Comparison of ENCODE assay signal across 7 mouse cellular contexts in the genomic region with DNA sequence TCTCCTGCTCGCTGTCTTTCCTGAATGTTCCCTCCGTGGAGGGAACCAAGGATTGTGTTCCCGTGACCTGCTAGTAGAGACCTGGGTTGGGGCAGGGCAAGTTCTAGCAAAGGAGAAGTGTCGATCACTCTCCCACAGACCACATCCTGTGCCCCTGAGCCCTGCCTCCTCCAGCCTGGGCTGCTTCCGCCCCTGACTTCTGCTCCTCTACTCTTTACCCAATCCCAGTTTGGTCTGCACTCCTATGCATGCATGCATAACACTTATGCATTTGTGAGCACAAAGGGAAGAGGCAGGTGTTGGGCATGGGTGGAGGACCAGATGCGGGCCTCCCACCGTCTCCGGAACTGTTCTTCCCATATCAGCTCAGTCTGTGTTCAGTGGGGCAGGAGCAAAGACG. TPM values are rescaled to one million over a fixed set of nuclear protein-coding genes. Genes with fewer than 3 reads are reported as not detected.
A peak's percentile ranks its signal among the peaks of the same experiment; 100 is the strongest.
DNase-seq lines count a peak whose midpoint lies in the region; ATAC-seq and TF ChIP-seq lines count a peak whose summit lies in the region.

No protein-coding gene starts in this region.

- H3K27me3 ChIP-seq in ES-Bruce4 (ENCODE audit: control insufficient read depth, insufficient read depth, low read length, poor library complexity, severe bottlenecking), result no peaks in the 10 kb centered on the region
- no peaks in the 10 kb centered on the region for H3K27me3 ChIP-seq in limb, embryonic 14.5 days (ENCODE audit: control insufficient read depth, insufficient read depth, low read length)
- no peaks in the 10 kb centered on the region for H3K27me3 ChIP-seq in midbrain, embryonic 14.5 days (ENCODE audit: control insufficient read depth, insufficient read depth, low read length)
- H3K27me3 ChIP-seq in thymus, adult 2 months (ENCODE audit: control insufficient read depth, insufficient read depth, low read length), result no peaks in the 10 kb centered on the region

- peak; percentile 95 for TF ChIP-seq EP300 in ES-Bruce4 (IDR thresholded peaks at IDR 0.05; ENCODE audit: insufficient read depth, low read depth, low read length)

- H3K4me1 ChIP-seq in ES-Bruce4 (ENCODE audit: control insufficient read depth, insufficient read depth, low read length), result no peaks in the 10 kb centered on the region
- H3K4me1 ChIP-seq in brown adipose tissue, adult 24 weeks (ENCODE audit: control insufficient read depth, insufficient read depth, insufficient read length, low read length), result peaks cover 16% of the 10 kb centered on the region
- peaks cover 16% of the 10 kb centered on the region for H3K4me1 ChIP-seq in limb, embryonic 14.5 days (ENCODE audit: control insufficient read depth, insufficient read depth, low read length)
- peaks cover 25% of the 10 kb centered on the region for H3K4me1 ChIP-seq in midbrain, embryonic 14.5 days (ENCODE audit: control insufficient read depth, insufficient read depth, low read length)
- peaks cover 23% of the 10 kb centered on the region for H3K4me1 ChIP-seq in thymus, adult 2 months (replicated peaks; ENCODE audit: control insufficient read depth, insufficient read depth, low read length)

- peak; percentile 42 to 58 for DNase-seq in heart, postnatal 36 days
- DNase-seq in limb, embryonic 14.5 days (ENCODE audit: low spot score), result no peak
- DNase-seq in midbrain, embryonic 14.5 days, result no peak
- DNase-seq in thymus, adult 2 months, result peak; percentile 90
- no peak for DNase-seq in ovary, postnatal 14 days (ENCODE audit: low spot score)

- peak overlapping the region; percentile 77; the same call in 1 of the 2 replicates for H3K4me2 ChIP-seq in limb, embryonic 14.5 days (replicated peaks; ENCODE audit: low read depth, low read length, severe bottlenecking)
- peak overlapping the region; percentile 92 for H3K4me2 ChIP-seq in midbrain, embryonic 14.5 days (ENCODE audit: low read length)

- ATAC-seq in limb, embryonic 14.5 days (ENCODE audit: low FRiP score, low read depth), result no peak
- ATAC-seq in midbrain, embryonic 14.5 days (ENCODE audit: low FRiP score, low TSS enrichment), result no peak

- H3K9me3 ChIP-seq in ES-Bruce4 (replicated peaks; ENCODE audit: control insufficient read depth, insufficient read depth, low read length, poor library complexity, severe bottlenecking), result no peaks in the 10 kb centered on the region
- H3K9me3 ChIP-seq in limb, embryonic 14.5 days (ENCODE audit: control insufficient read depth, low read length), result no peaks in the 10 kb centered on the region
- H3K9me3 ChIP-seq in midbrain, embryonic 14.5 days (ENCODE audit: control insufficient read depth, low read length), result no peaks in the 10 kb centered on the region

- intact Hi-C loops in heart, postnatal 36 days (cut with DNase I), result no loop called here

- WGBS in limb, embryonic 14.5 days, result 62% methylated on average over 9 of the region's 9 CpGs
- 81% methylated on average over 9 of the region's 9 CpGs for WGBS in midbrain, embryonic 14.5 days
- under 1% methylated on average over 9 of the region's 9 CpGs for WGBS in thymus, adult 2 months

- TF ChIP-seq POLR2A in ES-Bruce4 (IDR thresholded peaks at IDR 0.05; ENCODE audit: insufficient read depth, low read length), result no peak
- no peak for TF ChIP-seq POLR2A in limb, embryonic 14.5 days (IDR thresholded peaks at IDR 0.05; ENCODE audit: borderline replicate concordance, extremely low read depth, insufficient read depth, insufficient read length)
- peak; percentile 31; the same call in 1 of the 2 replicates for TF ChIP-seq POLR2A in thymus, adult 2 months (IDR thresholded peaks at IDR 0.05; ENCODE audit: control insufficient read depth, extremely low read depth, insufficient read depth, low read length, poor library complexity)

- no peak for TF ChIP-seq CTCF in ES-Bruce4 (IDR thresholded peaks at IDR 0.05; ENCODE audit: low read depth, low read length)
- no peak for TF ChIP-seq CTCF in thymus, adult 2 months (IDR thresholded peaks at IDR 0.05; ENCODE audit: borderline replicate concordance, control insufficient read depth, extremely low read depth, insufficient read depth, low read length, poor library complexity)

- peak overlapping the region; percentile 71 for H3K4me3 ChIP-seq in ES-Bruce4 (ENCODE audit: low read depth, low read length)
- H3K4me3 ChIP-seq in brown adipose tissue, adult 24 weeks (ENCODE audit: insufficient read depth, low read depth, low read length), result peak overlapping the region; percentile 82
- no peak overlapping the region for H3K4me3 ChIP-seq in limb, embryonic 14.5 days (replicated peaks; ENCODE audit: low read length)
- no peak overlapping the region for H3K4me3 ChIP-seq in midbrain, embryonic 14.5 days (replicated peaks; ENCODE audit: low read depth, low read length)
- peak overlapping the region; percentile 84 for H3K4me3 ChIP-seq in thymus, adult 2 months (ENCODE audit: control insufficient read depth, insufficient read depth, low read length)

- H3K36me3 ChIP-seq in ES-Bruce4 (ENCODE audit: control insufficient read depth, insufficient read depth, low read length, poor library complexity, severe bottlenecking), result peaks cover 9% of the 10 kb centered on the region
- H3K36me3 ChIP-seq in limb, embryonic 14.5 days (ENCODE audit: control insufficient read depth, insufficient read depth, low read length), result peaks cover 35% of the 10 kb centered on the region
- peaks cover 27% of the 10 kb centered on the region for H3K36me3 ChIP-seq in midbrain, embryonic 14.5 days (ENCODE audit: control insufficient read depth, insufficient read depth, low read length)
- H3K36me3 ChIP-seq in thymus, adult 2 months (ENCODE audit: control insufficient read depth, insufficient read depth, low read length), result peaks cover 23% of the 10 kb centered on the region

- H3K9ac ChIP-seq in ES-Bruce4 (ENCODE audit: low read depth, poor library complexity, severe bottlenecking), result peak overlapping the region; percentile 74
- 0 out of 2 replicates have a peak overlapping the region, but pooled peaks have one; percentile 73 for H3K9ac ChIP-seq in limb, embryonic 14.5 days (ENCODE audit: low read depth, low read length, severe bottlenecking)
- H3K9ac ChIP-seq in midbrain, embryonic 14.5 days (replicated peaks; ENCODE audit: low read length), result no peak overlapping the region; the same call in 1 of the 2 replicates

- peak overlapping the region; percentile 96 for H3K27ac ChIP-seq in ES-Bruce4 (ENCODE audit: insufficient read depth, low read length)
- peak overlapping the region; percentile 78 for H3K27ac ChIP-seq in brown adipose tissue, adult 24 weeks (replicated peaks; ENCODE audit: low read depth, low read length)
- H3K27ac ChIP-seq in limb, embryonic 14.5 days (replicated peaks; ENCODE audit: low read depth, low read length), result peak overlapping the region; percentile 71
- no peak overlapping the region; the same call in 1 of the 2 replicates for H3K27ac ChIP-seq in midbrain, embryonic 14.5 days (replicated peaks; ENCODE audit: low read depth, low read length)
- H3K27ac ChIP-seq in thymus, adult 2 months (ENCODE audit: control insufficient read depth, insufficient read depth, low read length), result peak overlapping the region; percentile 98

RNA-seq across cellular contexts. Expression of gene Gm20605, which starts 2.2 kb away (rescaled TPM):
- polyA plus RNA-seq in ES-Bruce4 (2011; ENCODE audit: insufficient read depth, insufficient read length, low read depth, missing spikeins), result 5.4 and 9.0 TPM in 2 replicates
- 0.95 and 2.3 TPM in 2 replicates for polyA plus RNA-seq in brown adipose tissue, adult 24 weeks (2012; ENCODE audit: insufficient read depth, insufficient read length, missing spikeins)
- 1 to 10 TPM; 3.9 to 4.9 TPM for total RNA-seq in heart, postnatal 36 days (2021)
- polyA plus RNA-seq in limb, embryonic 14.5 days (2012; rRNA removed), result 16.7 and 16.8 TPM in 2 replicates
- 7.4 and 10.4 TPM in 2 replicates for polyA plus RNA-seq in limb, embryonic 14.5 days (2014; fragmentation: Nextera tagmentation; extraction: Ambion mirVana)
- 4.4 and 6.0 TPM in 2 replicates for polyA plus RNA-seq in midbrain, embryonic 14.5 days (2014; fragmentation: Nextera tagmentation; extraction: Ambion mirVana)
- 149 and 153 TPM in 2 replicates for polyA plus RNA-seq in thymus, adult 2 months (2012; rRNA removed)

RNA-seq across cellular contexts. Expression of gene Lrch4, which starts 2.2 kb away (rescaled TPM):
- polyA plus RNA-seq in ES-Bruce4 (2011; ENCODE audit: insufficient read depth, insufficient read length, low read depth, missing spikeins), result 25.1 and 28.6 TPM in 2 replicates
- polyA plus RNA-seq in brown adipose tissue, adult 24 weeks (2012; ENCODE audit: insufficient read depth, insufficient read length, missing spikeins), result 11.5 and 13.6 TPM in 2 replicates
- 10 to 100 TPM; 18.4 to 20.5 TPM for total RNA-seq in heart, postnatal 36 days (2021)
- polyA plus RNA-seq in limb, embryonic 14.5 days (2012; rRNA removed), result 25.0 and 33.5 TPM in 2 replicates
- polyA plus RNA-seq in limb, embryonic 14.5 days (2014; fragmentation: Nextera tagmentation; extraction: Ambion mirVana), result 36.7 and 37.1 TPM in 2 replicates
- 18.1 and 21.9 TPM in 2 replicates for polyA plus RNA-seq in midbrain, embryonic 14.5 days (2014; fragmentation: Nextera tagmentation; extraction: Ambion mirVana)
- 576 and 587 TPM in 2 replicates for polyA plus RNA-seq in thymus, adult 2 months (2012; rRNA removed)

RNA-seq across cellular contexts. Expression of gene Fbxo24, which starts 2.4 kb away (rescaled TPM):
- 0.48 and 0.94 TPM in 2 replicates for polyA plus RNA-seq in ES-Bruce4 (2011; ENCODE audit: insufficient read depth, insufficient read length, low read depth, missing spikeins)
- not detected in 2 replicates for polyA plus RNA-seq in brown adipose tissue, adult 24 weeks (2012; ENCODE audit: insufficient read depth, insufficient read length, missing spikeins)
- under 1 TPM; 0.16 to 0.31 TPM for total RNA-seq in heart, postnatal 36 days (2021)
- polyA plus RNA-seq in limb, embryonic 14.5 days (2012; rRNA removed), result 0.24 and 0.28 TPM in 2 replicates
- 0.12 and 0.15 TPM in 2 replicates for polyA plus RNA-seq in limb, embryonic 14.5 days (2014; fragmentation: Nextera tagmentation; extraction: Ambion mirVana)
- 0.09 and 0.18 TPM in 2 replicates for polyA plus RNA-seq in midbrain, embryonic 14.5 days (2014; fragmentation: Nextera tagmentation; extraction: Ambion mirVana)
- polyA plus RNA-seq in thymus, adult 2 months (2012; rRNA removed), result 0.27 and 0.31 TPM in 2 replicates

RNA-seq across cellular contexts. Expression of gene Sap25, which starts 10.0 kb away (rescaled TPM):
- 5.0 and 7.9 TPM in 2 replicates for polyA plus RNA-seq in ES-Bruce4 (2011; ENCODE audit: insufficient read depth, insufficient read length, low read depth, missing spikeins)
- polyA plus RNA-seq in brown adipose tissue, adult 24 weeks (2012; ENCODE audit: insufficient read depth, insufficient read length, missing spikeins), result 2.0 TPM in 1 of 2 replicates, not detected in the other
- 1 to 10 TPM; 1.2 to 1.7 TPM for total RNA-seq in heart, postnatal 36 days (2021)
- 37.1 and 41.7 TPM in 2 replicates for polyA plus RNA-seq in limb, embryonic 14.5 days (2012; rRNA removed)
- polyA plus RNA-seq in limb, embryonic 14.5 days (2014; fragmentation: Nextera tagmentation; extraction: Ambion mirVana), result 5.2 and 6.7 TPM in 2 replicates
- 4.1 and 5.6 TPM in 2 replicates for polyA plus RNA-seq in midbrain, embryonic 14.5 days (2014; fragmentation: Nextera tagmentation; extraction: Ambion mirVana)
- polyA plus RNA-seq in thymus, adult 2 months (2012; rRNA removed), result 576 and 646 TPM in 2 replicates

RNA-seq across cellular contexts. Expression of gene Irs3, which starts 14.3 kb away (rescaled TPM):
- 1.2 and 1.5 TPM in 2 replicates for polyA plus RNA-seq in ES-Bruce4 (2011; ENCODE audit: insufficient read depth, insufficient read length, low read depth, missing spikeins)
- polyA plus RNA-seq in brown adipose tissue, adult 24 weeks (2012; ENCODE audit: insufficient read depth, insufficient read length, missing spikeins), result 22.0 and 26.4 TPM in 2 replicates
- under 1 TPM; 0.14 to 0.75 TPM for total RNA-seq in heart, postnatal 36 days (2021)
- 0.30 and 0.60 TPM in 2 replicates for polyA plus RNA-seq in limb, embryonic 14.5 days (2012; rRNA removed)
- polyA plus RNA-seq in limb, embryonic 14.5 days (2014; fragmentation: Nextera tagmentation; extraction: Ambion mirVana), result 0.15 and 0.29 TPM in 2 replicates
- polyA plus RNA-seq in midbrain, embryonic 14.5 days (2014; fragmentation: Nextera tagmentation; extraction: Ambion mirVana), result not detected in 2 replicates
- polyA plus RNA-seq in thymus, adult 2 months (2012; rRNA removed), result 2.2 and 2.5 TPM in 2 replicates

Comparison
In these comparisons a context has a peak if more than half of its experiments do, and no peak if none do; other contexts are left out.
1. H3K4me3 ChIP-seq: peak in ES-Bruce4 (single experiment), brown adipose tissue, adult 24 weeks (single experiment) and thymus, adult 2 months (single experiment); none in limb, embryonic 14.5 days (single experiment) and midbrain, embryonic 14.5 days (single experiment).
2. DNase-seq: peak in heart, postnatal 36 days (2 of 2) and thymus, adult 2 months (single experiment); none in limb, embryonic 14.5 days (single experiment), midbrain, embryonic 14.5 days (single experiment) and ovary, postnatal 14 days (single experiment).
3. RNA of gene Lrch4, which starts 2.2 kb away (polyA plus RNA-seq): 576 to 587 TPM in thymus, adult 2 months; 25.0 to 37.1 TPM in limb, embryonic 14.5 days, 25.1 to 28.6 TPM in ES-Bruce4, 18.1 to 21.9 TPM in midbrain, embryonic 14.5 days and 11.5 to 13.6 TPM in brown adipose tissue, adult 24 weeks; every median in the first group is over 10 times any median in the second.